Comparison of ENCODE assay signal across 27 mouse cellular contexts in genomic region chr1:43571105-43571504, GRCm38 (mm10).
DNase-seq lines count a peak whose midpoint lies in the region; ATAC-seq and TF ChIP-seq lines count a peak whose summit lies in the region.
"Had no signal": no experiment of that assay in that cellular context is flagged by ENCODE, and none has a peak within 500 bp of the region (broad histone marks: within the 10 kb centered on the region; RNA-seq: fewer than 3 reads in every experiment).

No protein-coding gene starts in this region.

- WGBS in heart, embryonic 12.5 days = 93% methylated on average over 4 of the region's 4 CpGs
- 79% methylated on average over 4 of the region's 4 CpGs for WGBS in liver, postnatal 0 days (ENCODE audit: insufficient replicate concordance)
- 90% methylated on average over 4 of the region's 4 CpGs for WGBS in liver, embryonic 11.5 days

- no peak for TF ChIP-seq CTCF in liver, postnatal 0 days (IDR thresholded peaks at IDR 0.05; ENCODE audit: low read depth)

- H3K9me3 ChIP-seq in heart, embryonic 12.5 days (replicated peaks) = no peaks in the 10 kb centered on the region
- H3K9me3 ChIP-seq in liver, postnatal 0 days (ENCODE audit: low read length) = no peaks in the 10 kb centered on the region
- H3K9me3 ChIP-seq in liver, embryonic 11.5 days (ENCODE audit: control insufficient read depth, low read length) = no peaks in the 10 kb centered on the region
- H3K9me3 ChIP-seq: embryonic facial prominence, embryonic 10.5 days; embryonic facial prominence, embryonic 13.5 days; forebrain, embryonic 12.5 days; forebrain, embryonic 15.5 days; heart, embryonic 15.5 days; hindbrain, embryonic 10.5 days; hindbrain, embryonic 13.5 days had no signal

- H3K4me1 ChIP-seq in heart, embryonic 12.5 days (replicated peaks) = no peaks in the 10 kb centered on the region
- H3K4me1 ChIP-seq in liver, postnatal 0 days (ENCODE audit: insufficient read depth) = no peaks in the 10 kb centered on the region
- 0 out of 2 replicates have a peak, but pooled peaks cover 2% of the 10 kb centered on the region for H3K4me1 ChIP-seq in liver, embryonic 11.5 days (replicated peaks; ENCODE audit: control insufficient read depth, insufficient read depth, low read length)
- H3K4me1 ChIP-seq: forebrain, embryonic 12.5 days had no signal

- no peaks in the 10 kb centered on the region for H3K27me3 ChIP-seq in heart, embryonic 12.5 days (replicated peaks)
- no peaks in the 10 kb centered on the region for H3K27me3 ChIP-seq in liver, postnatal 0 days (ENCODE audit: insufficient read depth, low read length)
- no peaks in the 10 kb centered on the region for H3K27me3 ChIP-seq in liver, embryonic 11.5 days (replicated peaks; ENCODE audit: control insufficient read depth, insufficient read depth, low read length)
- H3K27me3 ChIP-seq: embryonic facial prominence, embryonic 13.5 days; forebrain, embryonic 12.5 days; forebrain, embryonic 15.5 days; heart, embryonic 15.5 days; hindbrain, embryonic 13.5 days had no signal

- no peak for ATAC-seq in heart, embryonic 12.5 days (ENCODE audit: insufficient number of reproducible peaks, low FRiP score)
- peak; percentile 62 for ATAC-seq in liver, postnatal 0 days
- no peak for ATAC-seq in liver, embryonic 11.5 days (replicated peaks; ENCODE audit: low FRiP score)
- ATAC-seq: forebrain, embryonic 15.5 days; hindbrain, embryonic 16.5 days; intestine, embryonic 16.5 days had no signal

- no peak overlapping the region for H3K4me2 ChIP-seq in heart, embryonic 12.5 days
- H3K4me2 ChIP-seq in liver, postnatal 0 days (ENCODE audit: low read depth, low read length) = no peak overlapping the region
- H3K4me2 ChIP-seq in liver, embryonic 11.5 days = no peak overlapping the region
- H3K4me2 ChIP-seq: embryonic facial prominence, embryonic 13.5 days; forebrain, embryonic 12.5 days; forebrain, embryonic 15.5 days; heart, embryonic 11.5 days; heart, embryonic 15.5 days; hindbrain, embryonic 13.5 days had no signal

- no peak overlapping the region for H3K9ac ChIP-seq in heart, embryonic 12.5 days
- no peak overlapping the region for H3K9ac ChIP-seq in liver, postnatal 0 days (replicated peaks)
- no peak overlapping the region for H3K9ac ChIP-seq in liver, embryonic 11.5 days (ENCODE audit: low read depth, low read length)
- H3K9ac ChIP-seq: embryonic facial prominence, embryonic 13.5 days; forebrain, embryonic 12.5 days; forebrain, embryonic 15.5 days; heart, embryonic 15.5 days; hindbrain, embryonic 13.5 days had no signal

- peak; percentile 35 for DNase-seq in heart, adult 11 months
- DNase-seq in liver, postnatal 0 days = no peak
- DNase-seq in liver, embryonic 11.5 days (ENCODE audit: low spot score) = no peak
- DNase-seq in ZHBTc4 (ENCODE audit: low read depth, low spot score) = peak; percentile 89
- no peak for DNase-seq in layer of hippocampus, adult 9-11 months
- DNase-seq: adrenal gland, adult 8-10 months; adrenal gland, postnatal 25 days; cerebellum, adult 11-12 months; cerebellum, adult 8-10 months; cerebellum, postnatal 10 days; cerebellum, postnatal 36 days; embryo, embryonic 11 days; gastrocnemius, postnatal 25 days; heart, postnatal 10 days; heart, postnatal 36 days had no signal

- no peak overlapping the region for H3K27ac ChIP-seq in heart, embryonic 12.5 days (ENCODE audit: poor library complexity, severe bottlenecking)
- H3K27ac ChIP-seq in liver, postnatal 0 days (ENCODE audit: low read depth) = no peak overlapping the region
- no peak overlapping the region for H3K27ac ChIP-seq in liver, embryonic 11.5 days (ENCODE audit: low read depth, low read length)
- H3K27ac ChIP-seq: embryonic facial prominence, embryonic 10.5 days; embryonic facial prominence, embryonic 13.5 days; forebrain, embryonic 12.5 days; forebrain, embryonic 15.5 days; heart, embryonic 15.5 days; hindbrain, embryonic 10.5 days; hindbrain, embryonic 13.5 days had no signal

- H3K4me3 ChIP-seq in heart, embryonic 12.5 days = no peak overlapping the region
- H3K4me3 ChIP-seq in liver, postnatal 0 days (ENCODE audit: low read depth, low read length) = no peak overlapping the region
- no peak overlapping the region for H3K4me3 ChIP-seq in liver, embryonic 11.5 days (ENCODE audit: low read depth, low read length)
- H3K4me3 ChIP-seq: embryonic facial prominence, embryonic 10.5 days; embryonic facial prominence, embryonic 13.5 days; erythroblast, embryonic 14.5 days; forebrain, embryonic 12.5 days; forebrain, embryonic 15.5 days; heart, embryonic 15.5 days; hindbrain, embryonic 10.5 days; hindbrain, embryonic 13.5 days had no signal

- TF ChIP-seq EP300 in liver, postnatal 0 days (IDR thresholded peaks at IDR 0.05; ENCODE audit: low read depth) = no peak

- peaks cover 31% of the 10 kb centered on the region for H3K36me3 ChIP-seq in heart, embryonic 12.5 days
- H3K36me3 ChIP-seq in liver, postnatal 0 days (replicated peaks; ENCODE audit: insufficient read depth, low read length) = peaks cover 7% of the 10 kb centered on the region; the same call in 1 of the 2 replicates
- H3K36me3 ChIP-seq in liver, embryonic 11.5 days (ENCODE audit: control insufficient read depth, insufficient read depth, low read length) = no peaks in the 10 kb centered on the region

Comparison
In these comparisons a context has a peak if more than half of its experiments do, and no peak if none do; other contexts are left out.
1. DNase-seq: peak in heart, adult 11 months (single experiment) and ZHBTc4 (single experiment); none in liver, postnatal 0 days (single experiment), liver, embryonic 11.5 days (single experiment) and layer of hippocampus, adult 9-11 months (single experiment).